Mouse (Mus musculus): ENCODE data around the gene Pcgf2.
"Not testable (repeated sequence)": the region's sequence is repeated elsewhere in the genome, so short reads cannot be mapped to it uniquely, and the experiment has no call there.

Gene Pcgf2

GRCm38 (mm10) chr11:97654210-97654609, 46.1 kb downstream of the Pcgf2 start:
- DNase-seq (ENCODE audit: extremely low spot score, low spot score), result no peak

DNA sequence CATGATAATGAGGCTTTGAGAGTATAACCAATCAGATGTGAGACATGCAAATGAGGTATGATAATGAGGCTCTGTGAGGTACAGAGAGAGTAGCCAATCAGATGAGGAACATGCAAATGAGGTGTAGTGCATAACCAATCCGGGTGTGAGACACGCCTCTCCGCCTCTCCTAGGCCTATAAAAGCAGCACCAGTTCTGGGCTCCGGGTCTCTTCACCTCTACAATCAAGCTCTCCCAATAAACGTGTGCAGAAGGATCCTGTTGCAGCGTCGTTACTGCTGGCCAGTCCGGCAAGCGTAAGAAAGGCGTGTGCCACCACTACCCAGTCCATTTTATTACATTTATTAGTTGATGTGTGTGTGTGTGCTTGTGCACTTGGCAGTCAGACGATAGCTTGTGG, 46.9 kb downstream of the Pcgf2 start:
- DNase-seq (ENCODE audit: extremely low spot score, low spot score), result not testable (repeated sequence)

GRCm38 (mm10) chr11:97650341-97650740, 50.0 kb downstream of the Pcgf2 start:
- DNase-seq (ENCODE audit: extremely low spot score, low spot score), result no peak

- not testable (repeated sequence) for DNase-seq (ENCODE audit: extremely low spot score, low spot score)
These were observed 51.8 kb downstream of the Pcgf2 start for GRCm38 (mm10) chr11:97648541-97648940.

DNA sequence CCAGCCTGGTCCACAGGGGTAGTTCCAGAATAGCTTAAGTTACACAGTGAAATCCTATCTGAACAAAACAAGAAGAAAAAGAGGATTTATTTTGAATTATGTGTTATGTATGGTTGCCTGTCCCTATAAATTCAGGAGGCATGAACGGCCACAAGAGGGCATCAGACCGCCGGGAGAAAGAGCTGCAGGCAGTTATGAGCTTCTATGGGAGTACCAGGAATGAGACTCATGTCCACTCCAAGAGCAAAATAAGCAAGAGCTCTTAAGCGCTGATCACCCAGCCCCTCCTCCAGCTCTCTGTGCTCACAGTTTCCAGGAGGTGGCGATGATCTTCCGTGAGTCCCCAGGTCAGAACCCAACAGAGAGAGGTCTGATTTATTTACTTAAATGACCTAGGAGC, 55.5 kb downstream of the Pcgf2 start:
- peak; percentile 61 for DNase-seq (ENCODE audit: extremely low spot score, low spot score)

- no peak for DNase-seq (ENCODE audit: extremely low spot score, low spot score)
These were observed 56.8 kb downstream of the Pcgf2 start for GRCm38 (mm10) chr11:97643380-97644055.

- DNase-seq (ENCODE audit: extremely low spot score, low spot score), result no peak
These were observed 57.6 kb downstream of the Pcgf2 start for GRCm38 (mm10) chr11:97642746-97643145.

- no peak for DNase-seq (ENCODE audit: extremely low spot score, low spot score)
These were observed 58.6 kb downstream of the Pcgf2 start for GRCm38 (mm10) chr11:97641668-97642067.
